Mouse (Mus musculus): Measurements from ENCODE around the gene Cenpn. TPM values are rescaled to one million over a fixed set of nuclear protein-coding genes. Genes with fewer than 3 reads are reported as not detected.
A peak's percentile ranks its signal among the peaks of the same experiment; 100 is the strongest.

The Cenpn gene
- total and polyA plus RNA-seq, 2 experiments from 2014 or later, result 4.3 to 8.4 TPM

- H3K9me3 ChIP-seq (ENCODE audit: low read length), result no peaks in the 10 kb centered on the region
- H3K9ac ChIP-seq (replicated peaks; ENCODE audit: low read length), result no peak overlapping the region
- DNase-seq (ENCODE audit: low spot score), result no peak
- ATAC-seq, result no peak
- no peak overlapping the region for H3K27ac ChIP-seq
- TF ChIP-seq CTCF (IDR thresholded peaks at IDR 0.05; ENCODE audit: low read depth), result no peak
- no peaks in the 10 kb centered on the region for H3K27me3 ChIP-seq (ENCODE audit: insufficient read depth, low read length)
- peaks cover 47% of the 10 kb centered on the region for H3K36me3 ChIP-seq (ENCODE audit: insufficient read depth, low read length)
- no peaks in the 10 kb centered on the region for H3K4me1 ChIP-seq (ENCODE audit: insufficient read depth, low read length)
- 91% methylated on average over 9 of the region's 9 CpGs for WGBS
- H3K4me2 ChIP-seq (ENCODE audit: low read depth, low read length), result no peak overlapping the region
- no peak overlapping the region for H3K4me3 ChIP-seq (ENCODE audit: low read length)
Measured at GRCm38 (mm10) chr8:116954415-116954814, 32.9 kb downstream of the Cenpn start.

DNA sequence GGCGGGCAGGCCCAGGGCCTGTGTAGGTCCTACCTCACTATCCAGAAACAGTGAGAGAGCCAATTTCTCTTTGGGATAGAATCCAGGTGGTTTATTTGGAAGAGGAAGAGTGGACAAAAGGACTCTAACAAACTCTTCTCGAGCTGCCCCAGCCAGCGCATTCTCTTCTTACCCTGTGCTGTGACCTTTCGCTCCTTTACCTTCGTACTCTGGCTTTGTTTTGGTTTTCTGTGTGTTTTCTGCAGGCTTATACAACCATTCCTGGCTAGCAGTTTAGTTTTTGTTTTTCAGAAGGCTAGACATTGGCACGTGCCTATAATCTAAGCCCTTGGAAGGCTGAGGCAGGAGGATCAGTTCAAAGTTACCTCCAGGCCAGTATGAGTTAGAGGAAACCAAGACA, 48.0 kb downstream of the Cenpn start:
- no peak for ATAC-seq
- H3K9ac ChIP-seq (replicated peaks; ENCODE audit: low read length), result no peak overlapping the region
- no peaks in the 10 kb centered on the region for H3K27me3 ChIP-seq (ENCODE audit: insufficient read depth, low read length)
- no peaks in the 10 kb centered on the region for H3K4me1 ChIP-seq (ENCODE audit: insufficient read depth, low read length)
- TF ChIP-seq CTCF (IDR thresholded peaks at IDR 0.05; ENCODE audit: low read depth), result no peak
- no peak overlapping the region for H3K27ac ChIP-seq
- H3K36me3 ChIP-seq (ENCODE audit: insufficient read depth, low read length), result no peaks in the 10 kb centered on the region
- WGBS, result 84% methylated on average over 6 of the region's 6 CpGs
- no peak overlapping the region for H3K4me2 ChIP-seq (ENCODE audit: low read depth, low read length)
- H3K9me3 ChIP-seq (ENCODE audit: low read length), result no peaks in the 10 kb centered on the region
- H3K4me3 ChIP-seq (ENCODE audit: low read length), result no peak overlapping the region
- DNase-seq (ENCODE audit: low spot score), result no peak

- no peak overlapping the region for H3K4me3 ChIP-seq (ENCODE audit: low read length)
- no peaks in the 10 kb centered on the region for H3K36me3 ChIP-seq (ENCODE audit: insufficient read depth, low read length)
- H3K9me3 ChIP-seq (ENCODE audit: low read length), result no peaks in the 10 kb centered on the region
- no peak overlapping the region for H3K9ac ChIP-seq (replicated peaks; ENCODE audit: low read length)
- 36% methylated on average over 5 of the region's 5 CpGs for WGBS
- no peak for TF ChIP-seq CTCF (IDR thresholded peaks at IDR 0.05; ENCODE audit: low read depth)
- peaks cover 3% of the 10 kb centered on the region; the same call in 1 of the 2 replicates for H3K4me1 ChIP-seq (ENCODE audit: insufficient read depth, low read length)
- no peaks in the 10 kb centered on the region for H3K27me3 ChIP-seq (ENCODE audit: insufficient read depth, low read length)
- H3K27ac ChIP-seq, result no peak overlapping the region
- ATAC-seq (no peak), DNase-seq (ENCODE audit: low spot score) (no peak)
- H3K4me2 ChIP-seq (ENCODE audit: low read depth, low read length), result no peak overlapping the region
Measured at GRCm38 (mm10) chr8:116975066-116975465, 53.5 kb downstream of the Cenpn start.

DNA sequence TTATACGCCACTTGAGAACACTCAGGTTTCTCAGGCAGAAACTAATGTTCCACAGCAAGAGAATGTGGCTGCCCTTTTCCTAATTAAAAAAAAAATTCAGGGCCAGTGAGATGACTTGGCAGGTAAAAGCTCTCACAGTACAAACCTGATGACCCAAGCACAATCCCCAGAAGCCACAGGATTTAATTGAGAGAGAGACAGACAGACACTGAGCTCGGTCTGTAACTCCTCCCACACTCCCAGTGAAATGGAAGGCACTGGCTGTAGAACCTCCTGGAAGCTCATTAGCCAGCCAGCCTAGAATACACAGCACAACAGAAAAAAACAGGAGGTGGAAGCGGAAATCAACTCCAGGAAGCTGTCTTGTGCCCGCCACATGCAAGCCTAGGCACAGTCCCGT, 54.1 kb downstream of the Cenpn start:
- no peak overlapping the region for H3K9ac ChIP-seq (replicated peaks; ENCODE audit: low read length)
- no peaks in the 10 kb centered on the region for H3K36me3 ChIP-seq (ENCODE audit: insufficient read depth, low read length)
- H3K4me3 ChIP-seq (ENCODE audit: low read length), result no peak overlapping the region
- no peak for ATAC-seq
- H3K4me2 ChIP-seq (ENCODE audit: low read depth, low read length), result no peak overlapping the region
- TF ChIP-seq CTCF (IDR thresholded peaks at IDR 0.05; ENCODE audit: low read depth), result no peak
- H3K27me3 ChIP-seq (ENCODE audit: insufficient read depth, low read length), result no peaks in the 10 kb centered on the region
- H3K27ac ChIP-seq, result no peak overlapping the region
- 63% methylated on average over 5 of the region's 5 CpGs for WGBS
- H3K4me1 ChIP-seq (ENCODE audit: insufficient read depth, low read length), result peaks cover 3% of the 10 kb centered on the region; the same call in 1 of the 2 replicates
- no peaks in the 10 kb centered on the region for H3K9me3 ChIP-seq (ENCODE audit: low read length)
- DNase-seq (ENCODE audit: low spot score), result no peak

- 27% methylated on average over 8 of the region's 8 CpGs for WGBS
- DNase-seq (ENCODE audit: low spot score), result no peak
- H3K27ac ChIP-seq, result no peak overlapping the region
Measured at GRCm38 (mm10) chr8:116978052-116978451, 56.5 kb downstream of the Cenpn start.

DNA sequence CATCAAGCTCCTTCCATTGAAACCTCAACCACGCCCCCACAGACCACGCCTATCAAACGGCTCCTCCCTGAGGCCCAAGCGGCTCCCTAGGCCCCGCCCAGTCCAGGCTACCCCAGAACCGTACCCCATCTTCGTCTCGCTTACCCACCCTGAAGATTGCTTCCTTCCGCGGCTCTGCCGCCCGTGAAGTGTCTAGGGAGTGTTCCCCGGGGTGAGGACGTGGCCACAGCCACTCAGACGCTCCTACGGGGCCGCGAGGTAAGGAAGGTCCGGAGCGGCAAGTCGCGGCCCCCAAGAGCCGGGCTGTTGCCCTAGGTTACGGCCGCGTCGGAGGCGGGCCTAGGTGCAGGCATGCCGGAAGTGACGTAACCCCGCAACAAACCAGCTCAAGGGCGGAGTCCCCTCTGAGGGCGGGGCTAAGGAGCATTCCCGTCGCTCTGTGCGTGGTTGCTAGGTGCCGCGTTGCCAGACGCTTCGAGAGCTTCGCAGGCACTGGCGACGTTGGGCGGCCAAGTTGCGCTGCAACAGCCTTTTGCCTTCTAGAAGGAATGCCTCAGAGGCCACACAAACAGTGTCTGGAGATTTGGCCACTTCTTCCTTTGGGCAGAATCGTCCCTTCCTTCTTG, 57.2 kb downstream of the Cenpn start, which contains the start of gene 1700030J22Rik:
Gene 1700030J22Rik, minus strand, starts transcription at position 329 of the 626 bp plus-strand sequence.
- peaks cover 3% of the 10 kb centered on the region; the same call in 1 of the 2 replicates for H3K4me1 ChIP-seq (ENCODE audit: insufficient read depth, low read length)
- H3K9me3 ChIP-seq (ENCODE audit: low read length), result no peaks in the 10 kb centered on the region
- TF ChIP-seq CTCF (IDR thresholded peaks at IDR 0.05; ENCODE audit: low read depth), result peak; percentile 50
- H3K27ac ChIP-seq, result peak within 1 kb of the TSS; percentile 41; the same call in 1 of the 2 replicates
- 0% methylated on average over 45 of the region's 46 CpGs for WGBS
- H3K9ac ChIP-seq (replicated peaks; ENCODE audit: low read length), result peak within 1 kb of the TSS; percentile 43
- peak within 1 kb of the TSS; percentile 58 for H3K4me2 ChIP-seq (ENCODE audit: low read depth, low read length)
- peak; percentile 100 for DNase-seq (ENCODE audit: low spot score)
- peak within 1 kb of the TSS; percentile 65 for H3K4me3 ChIP-seq (ENCODE audit: low read length)
- no peaks in the 10 kb centered on the region for H3K27me3 ChIP-seq (ENCODE audit: insufficient read depth, low read length)
- ATAC-seq, result peak; percentile 99
- no peaks in the 10 kb centered on the region for H3K36me3 ChIP-seq (ENCODE audit: insufficient read depth, low read length)

More at GRCm38 (mm10) chr8:116978052-116978451, 56.5 kb downstream of the Cenpn start:
- Histone ChIP-seq H3K4me3 (ENCODE audit: low read length) (peak overlapping the region; percentile 65), H3K27me3 (ENCODE audit: insufficient read depth, low read length) (no peaks in the 10 kb centered on the region), H3K4me2 (ENCODE audit: low read depth, low read length) (peak overlapping the region; percentile 58), H3K4me1 (ENCODE audit: insufficient read depth, low read length) (peaks cover 3% of the 10 kb centered on the region; the same call in 1 of the 2 replicates), H3K36me3 (ENCODE audit: insufficient read depth, low read length) (no peaks in the 10 kb centered on the region), H3K9me3 (ENCODE audit: low read length) (no peaks in the 10 kb centered on the region), H3K9ac (replicated peaks; ENCODE audit: low read length) (peak overlapping the region; percentile 43; the same call in 1 of the 2 replicates)
- ATAC-seq, result no peak
- TF ChIP-seq CTCF (IDR thresholded peaks at IDR 0.05; ENCODE audit: low read depth), result no peak

DNA sequence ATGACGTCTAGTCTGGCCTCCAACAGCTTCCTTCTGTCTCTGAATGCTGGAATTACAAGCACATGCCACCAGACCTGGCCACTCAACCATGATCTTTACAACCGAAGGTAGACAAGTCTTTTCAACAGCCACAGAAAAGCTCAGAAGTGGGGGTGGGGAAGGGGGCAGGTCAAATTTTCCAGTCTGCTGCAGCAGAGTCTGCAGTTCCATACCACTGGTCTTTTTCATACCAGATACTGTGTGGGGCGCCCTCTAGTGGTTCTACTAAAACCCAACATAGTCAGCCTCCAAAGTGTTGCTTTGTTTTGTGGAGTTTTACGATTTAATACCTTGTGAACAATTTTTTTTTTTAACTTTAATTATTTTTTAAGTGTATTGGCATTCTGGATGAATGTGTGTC, 58.6 kb downstream of the Cenpn start:
- TF ChIP-seq CTCF (IDR thresholded peaks at IDR 0.05; ENCODE audit: low read depth), result peak; percentile 82
- no peaks in the 10 kb centered on the region for H3K9me3 ChIP-seq (ENCODE audit: low read length)
- H3K9ac ChIP-seq (replicated peaks; ENCODE audit: low read length), result no peak overlapping the region
- WGBS, result 16% methylated on average over 4 of the region's 4 CpGs
- H3K27ac ChIP-seq, result no peak overlapping the region
- H3K36me3 ChIP-seq (ENCODE audit: insufficient read depth, low read length), result 0 out of 2 replicates have a peak, but pooled peaks cover 3% of the 10 kb centered on the region
- H3K27me3 ChIP-seq (ENCODE audit: insufficient read depth, low read length), result no peaks in the 10 kb centered on the region
- H3K4me1 ChIP-seq (ENCODE audit: insufficient read depth, low read length), result peaks cover 3% of the 10 kb centered on the region; the same call in 1 of the 2 replicates
- ATAC-seq (no peak), DNase-seq (ENCODE audit: low spot score) (peak; percentile 85)
- no peak overlapping the region for H3K4me2 ChIP-seq (ENCODE audit: low read depth, low read length)
- no peak overlapping the region for H3K4me3 ChIP-seq (ENCODE audit: low read length)
